Mouse (Mus musculus): ENCODE measurements around the gene Gm10721. TPM values are rescaled to one million over a fixed set of nuclear protein-coding genes. Genes with fewer than 3 reads are reported as not detected.
A peak's percentile ranks its signal among the peaks of the same experiment; 100 is the strongest.
"Not testable (repeated sequence)": the region's sequence is repeated elsewhere in the genome, so short reads cannot be mapped to it uniquely, and the experiment has no call there.

The Gm10721 gene
- not detected in 2 replicates for polyA plus RNA-seq (2014; fragmentation: Nextera tagmentation; extraction: Ambion mirVana)

DNA sequence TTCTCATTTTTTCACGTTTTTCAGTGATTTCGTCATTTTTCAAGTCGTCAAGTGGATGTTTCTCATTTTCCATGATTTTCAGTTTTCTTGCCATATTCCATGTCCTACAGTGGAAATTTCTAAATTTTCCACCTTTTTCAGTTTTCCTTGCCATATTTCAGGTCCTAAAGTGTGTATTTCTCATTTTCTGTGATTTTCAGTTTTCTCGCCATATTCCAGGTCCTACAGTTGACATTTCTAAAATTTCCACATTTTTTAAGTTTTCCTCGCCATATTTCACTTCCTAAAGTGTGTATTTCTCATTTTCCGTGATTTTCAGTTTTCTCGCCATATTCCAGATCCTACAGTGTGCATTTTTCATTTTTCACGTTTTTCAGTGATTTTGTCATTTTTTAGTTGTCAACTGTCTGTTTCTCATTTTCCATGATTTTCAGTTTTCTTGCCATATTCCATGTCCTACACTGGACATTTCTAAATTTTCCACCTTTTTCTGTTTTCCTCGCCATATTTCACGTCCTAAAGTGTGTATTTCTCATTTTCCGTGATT lies at the start of gene Gm10721:
Gene Gm10721, plus strand, starts transcription at position 408 of the 547 bp plus-strand sequence.
- WGBS (ENCODE audit: insufficient replicate concordance) = no CpG with 5 or more reads among the region's 11 CpGs
- not testable (repeated sequence) for H3K4me1 ChIP-seq (ENCODE audit: control insufficient read depth, insufficient read depth, low read length); H3K36me3 ChIP-seq (ENCODE audit: control insufficient read depth, insufficient read depth, low read length); H3K4me3 ChIP-seq (ENCODE audit: low read depth, low read length); H3K27me3 ChIP-seq (ENCODE audit: control insufficient read depth, insufficient read depth, low read length); H3K4me2 ChIP-seq; H3K27ac ChIP-seq (ENCODE audit: low read depth, low read length); H3K9me3 ChIP-seq (replicated peaks; ENCODE audit: control insufficient read depth, low read length); H3K9ac ChIP-seq (ENCODE audit: low read depth, low read length)
- peak; percentile 56; the same call in 1 of the 2 replicates for ATAC-seq (replicated peaks; ENCODE audit: insufficient number of reproducible peaks, low FRiP score, low TSS enrichment)

DNA sequence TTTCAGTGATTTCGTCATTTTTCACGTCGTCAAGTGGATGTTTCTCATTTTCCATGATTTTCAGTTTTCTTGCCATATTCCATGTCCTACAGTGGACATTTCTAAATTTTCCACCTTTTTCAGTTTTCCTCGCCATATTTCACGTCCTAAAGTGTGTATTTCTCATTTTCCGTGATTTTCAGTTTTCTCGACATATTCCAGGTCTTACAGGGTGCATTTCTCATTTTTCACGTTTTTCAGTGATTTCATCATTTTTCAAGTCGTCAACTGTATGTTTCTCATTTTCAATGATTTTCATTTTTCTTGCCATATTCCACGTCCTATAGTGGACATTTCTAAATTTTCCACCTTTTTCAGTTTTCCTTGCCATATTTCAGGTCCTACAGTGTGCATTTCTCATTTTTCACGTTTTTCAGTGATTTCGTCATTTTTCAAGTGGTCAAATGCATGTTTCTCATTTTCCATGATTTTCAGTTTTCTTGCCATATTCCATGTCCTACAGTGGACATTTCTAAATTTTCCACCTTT lies 12.4 kb upstream of the Gm10721 start, which contains the start of gene Gm10722:
Gene Gm10722, plus strand, starts transcription at position 478 of the 528 bp plus-strand sequence.
- ATAC-seq (replicated peaks; ENCODE audit: insufficient number of reproducible peaks, low FRiP score, low TSS enrichment); H3K27me3 ChIP-seq (ENCODE audit: control insufficient read depth, insufficient read depth, low read length); H3K9ac ChIP-seq (ENCODE audit: low read depth, low read length); H3K9me3 ChIP-seq (replicated peaks; ENCODE audit: control insufficient read depth, low read length); H3K27ac ChIP-seq (ENCODE audit: low read depth, low read length); H3K4me2 ChIP-seq; H3K36me3 ChIP-seq (ENCODE audit: control insufficient read depth, insufficient read depth, low read length); H3K4me1 ChIP-seq (ENCODE audit: control insufficient read depth, insufficient read depth, low read length); H3K4me3 ChIP-seq (ENCODE audit: low read depth, low read length): not testable (repeated sequence)
- WGBS (ENCODE audit: insufficient replicate concordance) = 57% methylated on average over 12 of the region's 12 CpGs

DNA sequence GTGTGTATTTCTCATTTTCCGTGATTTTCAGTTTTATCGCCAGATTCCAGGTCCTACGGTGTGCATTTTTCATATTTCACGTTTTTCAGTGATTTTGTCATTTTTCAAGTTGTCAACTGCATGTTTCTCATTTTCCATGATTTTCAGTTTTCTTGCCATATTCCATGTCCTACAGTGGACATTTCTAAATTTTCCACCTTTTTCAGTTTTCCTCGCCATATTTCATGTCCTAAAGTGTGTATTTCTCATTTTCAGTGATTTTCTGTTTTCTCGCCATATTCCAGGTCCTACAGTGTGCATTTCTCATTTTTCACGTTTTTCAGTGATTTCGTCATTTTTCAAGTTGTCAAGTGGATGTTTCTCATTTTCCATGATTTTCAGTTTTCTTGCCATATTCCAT lies 11.9 kb upstream of the Gm10721 start:
- H3K4me1 ChIP-seq (ENCODE audit: control insufficient read depth, insufficient read depth, low read length) = not testable (repeated sequence)

DNA sequence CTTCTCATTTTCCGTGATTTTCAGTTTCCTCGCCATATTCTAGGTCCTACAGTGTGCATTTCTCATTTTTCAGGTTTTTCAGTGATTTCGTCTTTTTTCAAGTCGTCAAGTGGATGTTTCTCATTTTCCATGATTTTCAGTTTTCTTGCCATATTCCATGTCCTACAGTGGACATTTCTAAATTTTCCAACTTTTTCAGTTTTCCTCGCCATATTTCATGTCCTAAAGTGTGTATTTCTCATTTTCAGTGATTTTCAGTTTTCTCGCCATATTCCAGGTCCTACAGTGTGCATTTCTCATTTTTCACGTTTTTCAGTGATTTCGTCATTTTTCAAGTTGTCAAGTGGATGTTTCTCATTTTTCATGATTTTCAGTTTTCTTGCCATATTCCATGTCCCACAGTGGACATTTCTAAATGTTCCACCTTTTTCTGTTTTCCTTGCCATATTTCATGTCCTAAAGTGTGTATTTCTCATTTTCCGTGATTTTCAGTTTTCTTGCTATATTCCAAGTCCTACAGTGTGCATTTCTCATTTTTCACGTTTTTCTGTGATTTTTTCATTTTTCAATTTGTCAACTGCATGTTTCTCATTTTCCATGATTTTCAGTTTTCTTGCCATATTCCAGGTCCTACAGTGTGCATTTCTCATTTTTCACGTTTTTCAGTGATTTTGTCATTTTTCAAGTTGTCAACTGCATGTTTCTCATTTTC lies 10.8 kb upstream of the Gm10721 start:
- not testable (repeated sequence) for H3K9ac ChIP-seq (ENCODE audit: low read depth, low read length); H3K4me3 ChIP-seq (ENCODE audit: low read depth, low read length); H3K4me1 ChIP-seq (ENCODE audit: control insufficient read depth, insufficient read depth, low read length); H3K27ac ChIP-seq (ENCODE audit: low read depth, low read length); H3K4me2 ChIP-seq; H3K36me3 ChIP-seq (ENCODE audit: control insufficient read depth, insufficient read depth, low read length); H3K27me3 ChIP-seq (ENCODE audit: control insufficient read depth, insufficient read depth, low read length); H3K9me3 ChIP-seq (replicated peaks; ENCODE audit: control insufficient read depth, low read length)
- ATAC-seq (replicated peaks; ENCODE audit: insufficient number of reproducible peaks, low FRiP score, low TSS enrichment) = peak; percentile 86
- 48% methylated on average over 8 of the region's 11 CpGs for WGBS (ENCODE audit: insufficient replicate concordance)

More for the DNA sequence above, 11.9 kb upstream of the Gm10721 start:
- 62% methylated on average over 8 of the region's 8 CpGs for WGBS (ENCODE audit: insufficient replicate concordance)
- ATAC-seq (replicated peaks; ENCODE audit: insufficient number of reproducible peaks, low FRiP score, low TSS enrichment); H3K4me2 ChIP-seq; H3K27me3 ChIP-seq (ENCODE audit: control insufficient read depth, insufficient read depth, low read length); H3K4me3 ChIP-seq (ENCODE audit: low read depth, low read length); H3K9me3 ChIP-seq (replicated peaks; ENCODE audit: control insufficient read depth, low read length); H3K36me3 ChIP-seq (ENCODE audit: control insufficient read depth, insufficient read depth, low read length); H3K27ac ChIP-seq (ENCODE audit: low read depth, low read length); H3K9ac ChIP-seq (ENCODE audit: low read depth, low read length): not testable (repeated sequence)

DNA sequence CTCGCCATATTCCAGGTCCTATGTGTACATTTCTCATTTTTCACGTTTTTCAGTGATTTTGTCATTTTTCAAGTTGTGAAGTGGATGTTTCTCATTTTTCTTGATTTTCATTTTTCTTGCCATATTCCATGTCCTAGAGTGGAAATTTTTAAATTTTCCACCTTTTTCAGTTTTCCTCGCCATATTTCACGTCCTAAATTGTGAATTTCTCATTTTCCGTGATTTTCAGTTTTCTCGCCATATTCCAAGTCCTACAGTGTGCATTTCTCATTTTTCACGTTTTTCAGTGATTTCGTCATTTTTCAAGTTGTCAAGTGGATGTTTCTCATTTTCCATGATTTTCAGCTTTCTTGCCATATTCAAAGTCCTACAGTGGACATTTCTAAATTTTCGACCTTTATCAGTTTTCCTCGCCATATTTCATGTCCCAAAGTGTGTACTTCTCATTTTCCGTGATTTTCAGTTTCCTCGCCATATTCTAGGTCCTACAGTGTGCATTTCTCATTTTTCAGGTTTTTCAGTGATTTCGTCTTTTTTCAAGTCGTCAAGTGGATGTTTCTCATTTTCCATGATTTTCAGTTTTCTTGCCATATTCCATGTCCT lies 10.0 kb upstream of the Gm10721 start, which contains the start of gene Gm11168:
Gene Gm11168, plus strand, starts transcription at position 553 of the 603 bp plus-strand sequence.
- not testable (repeated sequence) for H3K9me3 ChIP-seq (replicated peaks; ENCODE audit: control insufficient read depth, low read length); H3K4me1 ChIP-seq (ENCODE audit: control insufficient read depth, insufficient read depth, low read length); H3K9ac ChIP-seq (ENCODE audit: low read depth, low read length); H3K27ac ChIP-seq (ENCODE audit: low read depth, low read length); H3K4me3 ChIP-seq (ENCODE audit: low read depth, low read length); H3K36me3 ChIP-seq (ENCODE audit: control insufficient read depth, insufficient read depth, low read length); H3K4me2 ChIP-seq; ATAC-seq (replicated peaks; ENCODE audit: insufficient number of reproducible peaks, low FRiP score, low TSS enrichment); H3K27me3 ChIP-seq (ENCODE audit: control insufficient read depth, insufficient read depth, low read length)
- WGBS (ENCODE audit: insufficient replicate concordance) = 61% methylated on average over 6 of the region's 14 CpGs

DNA sequence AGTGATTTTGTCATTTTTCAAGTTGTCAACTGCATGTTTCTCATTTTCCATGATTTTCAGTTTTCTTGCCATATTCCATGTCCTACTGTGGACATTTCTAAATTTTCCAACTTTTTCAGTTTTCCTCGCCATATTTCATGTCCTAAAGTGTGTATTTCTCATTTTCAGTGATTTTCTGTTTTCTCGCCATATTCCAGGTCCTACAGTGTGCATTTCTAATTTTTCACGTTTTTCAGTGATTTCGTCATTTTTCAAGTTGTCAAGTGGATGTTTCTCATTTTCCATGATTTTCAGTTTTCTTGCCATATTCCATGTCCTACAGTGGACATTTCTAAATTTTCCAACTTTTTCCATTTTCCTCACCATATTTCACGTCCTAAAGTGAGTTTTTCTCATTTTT lies 6.8 kb upstream of the Gm10721 start:
- H3K4me3 ChIP-seq (ENCODE audit: low read depth, low read length); H3K9me3 ChIP-seq (replicated peaks; ENCODE audit: control insufficient read depth, low read length); H3K4me1 ChIP-seq (ENCODE audit: control insufficient read depth, insufficient read depth, low read length); H3K27me3 ChIP-seq (ENCODE audit: control insufficient read depth, insufficient read depth, low read length); H3K27ac ChIP-seq (ENCODE audit: low read depth, low read length); H3K36me3 ChIP-seq (ENCODE audit: control insufficient read depth, insufficient read depth, low read length); H3K4me2 ChIP-seq; H3K9ac ChIP-seq (ENCODE audit: low read depth, low read length): not testable (repeated sequence)
- 0 out of 2 replicates have a peak, but pooled peaks have one; percentile 2 for ATAC-seq (replicated peaks; ENCODE audit: insufficient number of reproducible peaks, low FRiP score, low TSS enrichment)
- WGBS (ENCODE audit: insufficient replicate concordance) = 69% methylated on average over 1 of the region's 5 CpGs

GRCm38 (mm10) chr9:3006636-3007035 lies 6.3 kb upstream of the Gm10721 start:
- H3K4me2 ChIP-seq; H3K4me3 ChIP-seq (ENCODE audit: low read depth, low read length); H3K27ac ChIP-seq (ENCODE audit: low read depth, low read length); H3K36me3 ChIP-seq (ENCODE audit: control insufficient read depth, insufficient read depth, low read length); H3K9ac ChIP-seq (ENCODE audit: low read depth, low read length); H3K4me1 ChIP-seq (ENCODE audit: control insufficient read depth, insufficient read depth, low read length); H3K9me3 ChIP-seq (replicated peaks; ENCODE audit: control insufficient read depth, low read length); H3K27me3 ChIP-seq (ENCODE audit: control insufficient read depth, insufficient read depth, low read length): not testable (repeated sequence)
- WGBS (ENCODE audit: insufficient replicate concordance) = 65% methylated on average over 7 of the region's 8 CpGs
- ATAC-seq (replicated peaks; ENCODE audit: insufficient number of reproducible peaks, low FRiP score, low TSS enrichment) = peak; percentile 75

- H3K27ac ChIP-seq (ENCODE audit: low read depth, low read length); H3K27me3 ChIP-seq (ENCODE audit: control insufficient read depth, insufficient read depth, low read length); H3K4me3 ChIP-seq (ENCODE audit: low read depth, low read length); H3K4me1 ChIP-seq (ENCODE audit: control insufficient read depth, insufficient read depth, low read length); H3K4me2 ChIP-seq; H3K9ac ChIP-seq (ENCODE audit: low read depth, low read length); H3K36me3 ChIP-seq (ENCODE audit: control insufficient read depth, insufficient read depth, low read length); H3K9me3 ChIP-seq (replicated peaks; ENCODE audit: control insufficient read depth, low read length): not testable (repeated sequence)
- 74% methylated on average over 7 of the region's 9 CpGs for WGBS (ENCODE audit: insufficient replicate concordance)
- ATAC-seq (replicated peaks; ENCODE audit: insufficient number of reproducible peaks, low FRiP score, low TSS enrichment) = 0 out of 2 replicates have a peak, but pooled peaks have one; percentile 10
Measured at GRCm38 (mm10) chr9:3007272-3007671, 5.7 kb upstream of the Gm10721 start.
